Mouse (Mus musculus) heart, embryonic 14.5 days (tissue): ENCODE measurements at regions not wholly inside any gene's neighbourhood (a gene's known extent, or its start where the extent isn't known, plus 50 kb on each side); places are given as distances from the start of the nearest gene placed in this dataset.

Experiments
- ATAC-seq: fragments of 200-750 bp; cut with Nextera tagmentation; 2 replicates; pipeline ENCODE4 v1.8.0; 2017; ENCODE audit warnings: low read depth, moderate TSS enrichment; ENCODE audit not compliant: insufficient number of reproducible peaks, insufficient read depth, low FRiP score
- H3K27ac ChIP-seq, 2 experiments: fragments of 200-500 bp in 1 of 2; fragments of 300-500 bp in 1 of 2; sonication (generic) in 1 of 2; replicated peaks in 1 of 2; 2 replicates each; pipeline ENCODE4 v1.5.1; 2012 to 2014; ENCODE audit warnings: low read depth in 2 of 2, low read length in 2 of 2, control low read depth in 1 of 2, mild to moderate bottlenecking in 1 of 2, mixed read lengths in 1 of 2; ENCODE audit not compliant: control insufficient read depth in 1 of 2, insufficient read depth in 1 of 2
- H3K27me3 ChIP-seq: fragments of 300-500 bp; sonication (generic); 2 replicates; pipeline ENCODE4 v1.6.1; 2014; ENCODE audit warnings: mild to moderate bottlenecking, low read length, control low read depth; ENCODE audit not compliant: control insufficient read depth, insufficient read depth
- H3K36me3 ChIP-seq: fragments of 300-500 bp; sonication (generic); 2 replicates; pipeline ENCODE4 v1.6.1; 2014; ENCODE audit warnings: mild to moderate bottlenecking, control low read depth, low read length, mixed read lengths; ENCODE audit not compliant: control insufficient read depth, insufficient read depth
- H3K4me1 ChIP-seq, 2 experiments: fragments of 200-500 bp in 1 of 2; fragments of 300-500 bp in 1 of 2; sonication (generic) in 1 of 2; 2 replicates each; pipeline ENCODE4 v1.6.1; 2012 to 2014; ENCODE audit warnings: low read length in 2 of 2, control low read depth in 1 of 2, mixed read lengths in 1 of 2; ENCODE audit not compliant: control insufficient read depth in 2 of 2, insufficient read depth in 2 of 2
- H3K4me2 ChIP-seq: fragments of 300-500 bp; sonication (generic); 2 replicates; pipeline ENCODE4 v1.6.1; 2014; ENCODE audit warnings: mild to moderate bottlenecking, low read length
- H3K4me3 ChIP-seq, 2 experiments: fragments of 200-500 bp in 1 of 2; fragments of 300-500 bp in 1 of 2; sonication (generic) in 1 of 2; 2 replicates each; pipeline ENCODE4 v1.5.1; 2012 to 2014; ENCODE audit warnings: low read length in 2 of 2, mild to moderate bottlenecking in 2 of 2, control low read depth in 1 of 2, low read depth in 1 of 2, moderate library complexity in 1 of 2; ENCODE audit not compliant: control insufficient read depth in 1 of 2, insufficient read depth in 1 of 2
- H3K9ac ChIP-seq: fragments of 300-500 bp; sonication (generic); 2 replicates; pipeline ENCODE4 v1.6.1; 2014; ENCODE audit warnings: mild to moderate bottlenecking, low read length
- H3K9me3 ChIP-seq: fragments of 300-500 bp; sonication (generic); 2 replicates; pipeline ENCODE4 v1.6.1; 2016; ENCODE audit warnings: low read length, control low read depth; ENCODE audit not compliant: control insufficient read depth
- WGBS: fragments of 180-500 bp; shearing (Covaris S2); extraction: QIAGEN DNeasy Blood & Tissue Kit; methylation state at CpG from one replicate; pipeline ENCODE4 v1.1.7; 2014; 5-methylcytosine and 5-hydroxymethylcytosine counted together

DNA sequence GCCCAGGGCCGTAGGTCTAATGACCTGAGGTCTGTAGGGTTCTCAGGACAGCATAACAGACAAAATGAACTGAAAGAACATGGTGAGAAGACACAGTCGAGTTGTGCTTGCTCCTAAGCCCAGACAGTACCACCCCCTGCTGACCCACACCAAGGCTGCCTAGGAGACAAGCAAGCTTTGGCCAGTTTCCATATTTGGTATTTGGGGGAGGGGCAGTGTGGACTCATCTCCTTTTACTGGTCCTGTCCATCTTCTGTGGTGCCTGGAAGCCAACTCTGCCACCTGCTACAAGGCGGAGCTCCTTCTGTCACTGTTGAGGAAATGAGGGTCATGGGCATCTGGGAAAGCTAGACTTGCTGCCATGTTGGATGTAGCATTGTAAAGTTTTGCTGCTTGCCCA, 68.9 kb downstream of the Tex29 start:
- H3K27me3 ChIP-seq, result 0 out of 2 replicates have a peak, but pooled peaks cover 4% of the 10 kb centered on the region
- no peak overlapping the region for H3K27ac ChIP-seq
- 60% methylated on average over 3 of the region's 3 CpGs for WGBS
- H3K4me3 ChIP-seq, result no peak overlapping the region
- H3K4me1 ChIP-seq, result no peaks in the 10 kb centered on the region
- no peaks in the 10 kb centered on the region for H3K9me3 ChIP-seq
- no peaks in the 10 kb centered on the region for H3K36me3 ChIP-seq
- no peak overlapping the region for H3K9ac ChIP-seq
- no peak for ATAC-seq
- no peak overlapping the region for H3K4me2 ChIP-seq

DNA sequence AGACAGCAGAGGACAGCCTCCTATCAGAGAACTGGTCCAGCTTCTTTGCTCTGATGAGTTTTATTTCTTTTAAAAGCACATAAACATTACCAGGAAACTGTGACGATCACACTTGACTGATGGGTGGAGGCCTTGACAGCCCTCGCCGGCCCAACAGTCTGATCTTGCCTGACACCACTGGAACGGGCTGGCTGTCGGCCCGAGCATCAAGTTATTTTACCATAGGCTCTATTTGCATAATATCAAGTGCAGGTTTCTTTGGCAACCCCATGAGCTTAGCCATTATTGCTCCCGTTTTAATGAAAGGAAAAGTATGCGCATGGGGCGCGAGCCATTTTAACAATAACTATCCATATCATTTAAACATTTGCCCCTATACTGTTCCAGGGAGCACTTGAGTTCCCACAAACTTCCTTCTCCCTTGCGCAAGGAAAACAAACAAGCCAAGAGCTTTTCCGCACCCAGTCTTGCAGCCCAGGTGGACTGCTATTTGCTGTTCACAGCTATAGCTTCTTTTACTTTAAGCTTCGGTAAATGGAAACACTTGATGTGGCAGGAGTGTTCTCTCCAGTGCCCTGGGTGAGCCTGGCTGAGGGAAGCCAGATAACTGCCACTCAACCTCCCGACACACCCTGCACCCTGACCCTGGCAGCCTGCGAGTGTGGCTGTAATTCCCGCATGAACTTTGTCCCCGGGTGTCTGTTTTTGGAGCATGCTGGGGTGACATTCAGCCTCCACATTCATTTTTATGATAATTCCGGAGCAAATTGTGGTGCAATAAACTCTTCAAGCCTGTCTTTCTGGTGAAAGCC, 71.6 kb downstream of the Tex29 start:
- no peak for ATAC-seq
- Histone ChIP-seq H3K4me3 (no peak overlapping the region), H3K4me1 (no peaks in the 10 kb centered on the region; a peak in 1 of 4 replicates), H3K27ac (no peak overlapping the region), H3K27me3 (0 out of 2 replicates have a peak, but pooled peaks cover 4% of the 10 kb centered on the region), H3K9ac (no peak overlapping the region), H3K4me2 (no peak overlapping the region), H3K9me3 (no peaks in the 10 kb centered on the region), H3K36me3 (no peaks in the 10 kb centered on the region)
- WGBS, result 73% methylated on average over 18 of the region's 18 CpGs

DNA sequence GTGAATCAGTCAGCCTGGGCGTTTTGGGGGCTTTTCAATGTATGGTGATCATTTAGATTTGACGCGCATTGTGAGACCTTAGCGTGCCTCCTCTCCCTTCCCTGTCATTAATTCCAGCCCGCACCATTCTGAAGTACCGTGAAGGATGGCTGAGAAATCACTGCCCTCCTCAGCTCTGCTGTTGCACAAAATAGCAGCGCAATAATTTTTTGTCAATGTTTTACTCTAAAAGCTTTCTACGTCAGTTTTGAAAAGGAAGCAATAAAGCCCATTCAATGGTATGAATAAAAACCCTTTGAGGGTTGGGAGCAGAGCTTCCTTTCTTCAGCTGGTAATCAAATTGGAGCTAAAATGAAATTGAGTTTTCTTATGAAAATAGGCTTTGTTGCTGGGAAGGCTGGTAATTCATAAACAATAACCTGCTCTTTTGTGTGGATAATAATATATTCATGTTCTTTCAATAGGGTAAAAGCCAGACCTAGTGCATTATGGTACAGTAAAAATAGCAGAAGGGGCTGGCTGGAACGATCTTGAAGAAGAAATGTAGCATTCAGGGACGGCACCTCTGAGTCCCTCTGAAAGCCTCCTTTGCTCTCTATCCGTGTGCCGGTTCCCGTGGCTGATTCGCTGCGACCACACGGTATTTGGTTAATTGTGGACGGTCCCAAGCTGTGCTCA, 72.3 kb downstream of the Tex29 start:
- 88% methylated on average over 17 of the region's 17 CpGs for WGBS
- Histone ChIP-seq H3K9ac (no peak overlapping the region), H3K4me2 (no peak overlapping the region), H3K27me3 (0 out of 2 replicates have a peak, but pooled peaks cover 4% of the 10 kb centered on the region), H3K27ac (no peak overlapping the region), H3K36me3 (no peaks in the 10 kb centered on the region), H3K4me3 (no peak overlapping the region), H3K4me1 (no peaks in the 10 kb centered on the region; a peak in 1 of 4 replicates), H3K9me3 (no peaks in the 10 kb centered on the region)
- ATAC-seq, result no peak

DNA sequence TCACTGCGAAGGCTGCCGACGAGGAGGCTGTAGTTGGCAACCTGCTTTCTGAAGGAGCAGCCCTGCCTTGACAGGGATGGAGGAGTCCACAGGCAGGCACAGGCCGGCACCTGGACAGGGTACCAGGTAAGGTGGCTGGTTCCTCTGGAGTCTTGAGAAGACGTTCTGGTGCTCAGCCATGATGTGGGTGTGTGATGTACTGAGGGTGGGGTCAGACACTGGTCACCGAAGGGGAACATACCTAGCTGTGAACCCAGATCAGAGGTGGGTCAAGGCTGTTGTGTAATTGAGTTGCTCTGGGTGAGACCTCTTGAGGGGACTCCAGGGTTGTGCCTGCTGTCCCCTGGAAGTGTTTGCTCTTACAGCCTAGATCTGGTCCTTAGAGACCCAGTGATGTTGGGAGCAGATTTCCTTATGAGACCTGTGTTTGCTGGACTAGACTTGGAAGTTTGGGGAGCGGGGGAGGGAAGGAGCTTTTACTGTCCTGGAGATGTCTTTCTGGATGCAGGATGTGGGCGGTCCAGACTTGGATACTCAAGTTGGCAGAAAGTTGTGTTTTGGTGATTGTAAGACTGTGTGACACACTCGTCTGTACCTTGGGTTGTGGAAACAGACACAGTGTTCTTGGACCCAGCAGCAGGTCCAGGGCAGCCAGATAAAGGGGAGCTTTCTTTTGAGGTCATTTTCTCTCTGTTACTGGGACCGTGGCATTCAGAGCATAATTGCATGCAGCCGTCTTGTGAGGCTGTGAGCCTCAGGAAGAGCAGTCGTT, 73.0 kb downstream of the Tex29 start:
- H3K27me3 ChIP-seq, result 0 out of 2 replicates have a peak, but pooled peaks cover 4% of the 10 kb centered on the region
- no peak overlapping the region for H3K27ac ChIP-seq
- no peak for ATAC-seq
- H3K9ac ChIP-seq, result no peak overlapping the region
- no peak overlapping the region for H3K4me2 ChIP-seq
- 69% methylated on average over 12 of the region's 12 CpGs for WGBS
- H3K4me3 ChIP-seq, result no peak overlapping the region
- no peaks in the 10 kb centered on the region; a peak in 1 of 4 replicates for H3K4me1 ChIP-seq
- no peaks in the 10 kb centered on the region for H3K36me3 ChIP-seq
- H3K9me3 ChIP-seq, result no peaks in the 10 kb centered on the region

DNA sequence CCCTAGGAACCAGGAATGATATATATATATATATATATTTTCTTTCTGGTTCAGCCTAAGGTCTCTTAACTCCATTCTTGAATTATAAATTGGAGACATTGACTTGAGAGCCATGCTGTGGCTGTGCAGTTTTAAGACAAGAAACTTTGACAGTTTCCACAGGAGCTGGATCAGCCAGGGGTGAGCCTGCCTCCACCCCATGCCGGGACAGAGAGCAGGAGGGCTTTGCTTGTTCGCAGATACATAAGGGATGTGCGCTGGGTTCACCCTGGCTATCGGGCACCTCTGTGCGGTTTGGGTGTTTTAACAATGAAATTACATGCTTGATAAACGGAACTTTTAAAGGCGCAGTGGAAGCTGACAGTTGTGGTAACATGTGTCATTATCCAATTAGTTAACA, 73.9 kb downstream of the Tex29 start:
- H3K27ac ChIP-seq, result no peak overlapping the region
- H3K36me3 ChIP-seq, result no peaks in the 10 kb centered on the region
- no peaks in the 10 kb centered on the region; a peak in 1 of 4 replicates for H3K4me1 ChIP-seq
- 68% methylated on average over 7 of the region's 7 CpGs for WGBS
- ATAC-seq, result no peak
- 0 out of 2 replicates have a peak, but pooled peaks cover 4% of the 10 kb centered on the region for H3K27me3 ChIP-seq
- H3K9me3 ChIP-seq, result no peaks in the 10 kb centered on the region
- H3K4me2 ChIP-seq, result no peak overlapping the region
- H3K9ac ChIP-seq, result no peak overlapping the region
- no peak overlapping the region for H3K4me3 ChIP-seq

- Histone ChIP-seq H3K27me3 (0 out of 2 replicates have a peak, but pooled peaks cover 4% of the 10 kb centered on the region), H3K36me3 (no peaks in the 10 kb centered on the region), H3K9me3 (no peaks in the 10 kb centered on the region), H3K4me2 (peak overlapping the region; percentile 33; the same call in 1 of the 2 replicates), H3K27ac (no peak overlapping the region), H3K9ac (no peak overlapping the region), H3K4me1 (no peaks in the 10 kb centered on the region; a peak in 1 of 4 replicates), H3K4me3 (no peak overlapping the region)
- ATAC-seq, result no peak
- 52% methylated on average over 19 of the region's 19 CpGs for WGBS
These were observed 74.6 kb downstream of the Tex29 start for GRCm38 (mm10) chr8:11914681-11915474.

DNA sequence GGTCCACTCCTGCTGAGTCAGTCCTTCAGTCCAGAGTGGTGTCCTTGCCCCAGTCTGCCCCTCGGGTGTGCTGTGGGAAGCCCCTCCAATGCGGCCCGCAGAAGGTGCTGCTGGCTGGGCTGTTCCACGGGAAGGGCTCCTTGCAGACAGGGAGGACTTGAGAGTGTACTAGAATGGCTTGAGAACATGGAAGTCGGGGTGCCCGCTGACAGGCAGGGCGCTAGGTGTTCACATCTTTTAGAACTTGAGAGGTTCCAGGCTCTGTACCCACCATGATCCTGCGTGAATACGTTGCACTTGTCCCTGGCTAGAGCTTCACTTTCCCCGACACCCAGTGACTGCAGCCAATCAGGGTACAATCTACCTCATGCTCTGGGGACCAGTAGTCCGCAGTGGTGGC, 75.4 kb downstream of the Tex29 start:
- no peaks in the 10 kb centered on the region; a peak in 1 of 4 replicates for H3K4me1 ChIP-seq
- no peak overlapping the region for H3K4me3 ChIP-seq
- H3K27ac ChIP-seq, result no peak overlapping the region
- no peaks in the 10 kb centered on the region for H3K9me3 ChIP-seq
- no peaks in the 10 kb centered on the region for H3K36me3 ChIP-seq
- H3K27me3 ChIP-seq, result 0 out of 2 replicates have a peak, but pooled peaks cover 4% of the 10 kb centered on the region
- WGBS, result 80% methylated on average over 11 of the region's 11 CpGs
- no peak overlapping the region for H3K4me2 ChIP-seq
- ATAC-seq, result no peak
- no peak overlapping the region for H3K9ac ChIP-seq
